Mouse (Mus musculus): ENCODE measurements around the gene Gm49661.

- TF ChIP-seq CTCF (IDR thresholded peaks at IDR 0.05; ENCODE audit: control insufficient read depth, insufficient read depth, low read length) (no peak), POLR2A (IDR thresholded peaks at IDR 0.05; ENCODE audit: borderline replicate concordance, control insufficient read depth, low read depth, low read length) (no peak)
These were observed 43.7 kb downstream of the Gm49661 start for GRCm38 (mm10) chr8:84925557-84925956.
